28 mouse cellular contexts compared by ENCODE assay signal in the genomic region with DNA sequence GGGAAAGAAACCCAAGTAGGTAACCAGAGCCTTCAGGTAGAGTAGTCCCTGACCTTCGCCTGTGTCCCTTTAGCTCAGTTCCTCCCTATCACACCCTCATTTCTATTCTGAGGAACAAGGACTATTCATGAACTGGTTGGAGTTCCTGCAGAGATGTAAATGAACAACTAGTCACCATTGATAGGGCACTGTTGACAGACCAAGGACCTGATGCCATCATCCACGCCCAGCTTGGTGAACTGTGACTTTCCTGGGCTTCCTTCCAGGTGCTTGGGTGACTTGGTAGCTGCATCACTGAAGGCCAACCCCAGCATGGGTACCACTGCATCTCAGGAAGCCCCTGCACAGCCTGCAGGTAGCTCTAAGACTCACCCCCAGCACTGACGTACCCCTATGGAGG. TPM values are rescaled to one million over a fixed set of nuclear protein-coding genes. Genes with fewer than 3 reads are reported as not detected.
DNase-seq lines count a peak whose midpoint lies in the region; ATAC-seq and TF ChIP-seq lines count a peak whose summit lies in the region.
"Had no signal": no experiment of that assay in that cellular context is flagged by ENCODE, and none has a peak within 500 bp of the region (broad histone marks: within the 10 kb centered on the region; RNA-seq: fewer than 3 reads in every experiment).

No protein-coding gene starts in this region.

- ATAC-seq in midbrain, embryonic 12.5 days (ENCODE audit: low FRiP score, low read depth): no peak
- no peak for ATAC-seq in midbrain, postnatal 0 days (ENCODE audit: low FRiP score)
- no peak for ATAC-seq in midbrain, embryonic 16.5 days
- no peak for ATAC-seq in monocyte, adult 5-6 weeks (replicated peaks; ENCODE audit: insufficient number of reproducible peaks, low FRiP score, low TSS enrichment, poor library complexity, severe bottlenecking)
- ATAC-seq: activated CD4-positive, CD25-positive, alpha-beta regulatory T cell, adult 4 months; CD4-positive, CD25-positive, alpha-beta regulatory T cell, adult 4 months; forebrain, embryonic 16.5 days; inflammation-experienced regulatory T-cells, adult 6 months had no signal

- no peaks in the 10 kb centered on the region for H3K4me1 ChIP-seq in midbrain, embryonic 12.5 days
- no peaks in the 10 kb centered on the region for H3K4me1 ChIP-seq in midbrain, postnatal 0 days (ENCODE audit: insufficient read depth, low read length)
- H3K4me1 ChIP-seq in midbrain, embryonic 16.5 days (ENCODE audit: control insufficient read depth, insufficient read depth, low read length): peaks cover 6% of the 10 kb centered on the region; the same call in 1 of the 2 replicates
- H3K4me1 ChIP-seq: embryonic facial prominence, embryonic 13.5 days had no signal

- H3K4me2 ChIP-seq in midbrain, embryonic 12.5 days (replicated peaks): no peak overlapping the region
- no peak overlapping the region for H3K4me2 ChIP-seq in midbrain, postnatal 0 days (ENCODE audit: low read depth, low read length, poor library complexity, severe bottlenecking)
- H3K4me2 ChIP-seq in midbrain, embryonic 16.5 days (ENCODE audit: low read length): no peak overlapping the region; the same call in 1 of the 2 replicates
- H3K4me2 ChIP-seq: embryonic facial prominence, embryonic 13.5 days; heart, embryonic 13.5 days; limb, embryonic 12.5 days had no signal

- 83% methylated on average over 3 of the region's 3 CpGs for WGBS in midbrain, embryonic 12.5 days
- 82% methylated on average over 3 of the region's 3 CpGs for WGBS in midbrain, postnatal 0 days
- 78% methylated on average over 3 of the region's 3 CpGs for WGBS in midbrain, embryonic 16.5 days

- H3K4me3 ChIP-seq in midbrain, embryonic 12.5 days: no peak overlapping the region
- H3K4me3 ChIP-seq in midbrain, postnatal 0 days (ENCODE audit: low read depth, low read length): no peak overlapping the region
- H3K4me3 ChIP-seq in midbrain, embryonic 16.5 days (ENCODE audit: low read depth, low read length): no peak overlapping the region
- H3K4me3 ChIP-seq: embryonic facial prominence, embryonic 13.5 days; erythroblast, embryonic 14.5 days; heart, embryonic 13.5 days; layer of hippocampus, adult 2 months; left cerebral cortex, adult 2 months; limb, embryonic 12.5 days had no signal

- no peaks in the 10 kb centered on the region for H3K36me3 ChIP-seq in midbrain, embryonic 12.5 days
- H3K36me3 ChIP-seq in midbrain, postnatal 0 days (ENCODE audit: insufficient read depth, low read length): no peaks in the 10 kb centered on the region
- H3K36me3 ChIP-seq in midbrain, embryonic 16.5 days (ENCODE audit: control insufficient read depth, insufficient read depth, low read length): no peaks in the 10 kb centered on the region
- H3K36me3 ChIP-seq: embryonic facial prominence, embryonic 13.5 days; heart, embryonic 13.5 days; limb, embryonic 12.5 days had no signal

- H3K9me3 ChIP-seq in midbrain, embryonic 12.5 days: no peaks in the 10 kb centered on the region
- no peaks in the 10 kb centered on the region for H3K9me3 ChIP-seq in midbrain, postnatal 0 days (ENCODE audit: low read length)
- no peaks in the 10 kb centered on the region for H3K9me3 ChIP-seq in midbrain, embryonic 16.5 days (replicated peaks; ENCODE audit: control insufficient read depth, low read length, poor library complexity, severe bottlenecking)
- H3K9me3 ChIP-seq: embryonic facial prominence, embryonic 13.5 days; heart, embryonic 13.5 days; limb, embryonic 12.5 days had no signal

- DNase-seq in kidney, postnatal 14 days: peak; percentile 45
- DNase-seq in kidney, adult 18-20 months: no peak
- DNase-seq in midbrain, postnatal 0 days (ENCODE audit: low spot score): no peak
- no peak for DNase-seq in frontal cortex, adult 2 months (ENCODE audit: extremely low spot score in 1 of 2, low spot score in 1 of 2)
- DNase-seq: adrenal gland, adult 2 months; adrenal gland, postnatal 36 days; cerebellum, adult 18-20 months; cerebellum, postnatal 10 days; heart, postnatal 10 days; lung, postnatal 36 days; right cerebral cortex, postnatal 25 days; thymus, adult 2 months; thymus, postnatal 36 days had no signal

- H3K27ac ChIP-seq in midbrain, embryonic 12.5 days (replicated peaks): peak overlapping the region; percentile 46
- H3K27ac ChIP-seq in midbrain, postnatal 0 days (ENCODE audit: low read depth, low read length): no peak overlapping the region
- peak overlapping the region; percentile 10; the same call in 1 of the 2 replicates for H3K27ac ChIP-seq in midbrain, embryonic 16.5 days (ENCODE audit: low read length)
- H3K27ac ChIP-seq: embryonic facial prominence, embryonic 13.5 days; heart, embryonic 13.5 days; hindbrain, embryonic 14.5 days; kidney, postnatal 0 days; layer of hippocampus, adult 2 months; left cerebral cortex, adult 2 months; limb, embryonic 12.5 days had no signal

- no peaks in the 10 kb centered on the region for H3K27me3 ChIP-seq in midbrain, embryonic 12.5 days
- H3K27me3 ChIP-seq in midbrain, postnatal 0 days (ENCODE audit: insufficient read depth, low read length): no peaks in the 10 kb centered on the region
- no peaks in the 10 kb centered on the region for H3K27me3 ChIP-seq in midbrain, embryonic 16.5 days (ENCODE audit: control insufficient read depth, insufficient read depth, low read depth, low read length)
- H3K27me3 ChIP-seq: embryonic facial prominence, embryonic 13.5 days; heart, embryonic 13.5 days; limb, embryonic 12.5 days had no signal

- H3K9ac ChIP-seq in midbrain, embryonic 12.5 days (replicated peaks): no peak overlapping the region
- H3K9ac ChIP-seq in midbrain, postnatal 0 days (replicated peaks; ENCODE audit: low read length, poor library complexity, severe bottlenecking): no peak overlapping the region
- no peak overlapping the region for H3K9ac ChIP-seq in midbrain, embryonic 16.5 days (ENCODE audit: low read depth, low read length)
- H3K9ac ChIP-seq: embryonic facial prominence, embryonic 13.5 days; heart, embryonic 13.5 days; hindbrain, embryonic 14.5 days; limb, embryonic 12.5 days had no signal

- TF ChIP-seq CTCF in midbrain, postnatal 0 days (IDR thresholded peaks at IDR 0.05): no peak

RNA-seq across cellular contexts. Expression of gene Dap, which starts 58.2 kb away (rescaled TPM):
- 34.4 and 42.4 TPM in 2 replicates for polyA plus RNA-seq in midbrain, embryonic 12.5 days (2016; fragmentation: Nextera tagmentation; extraction: Ambion mirVana)
- 14.8 and 22.1 TPM in 2 replicates for total RNA-seq in midbrain, postnatal 0 days (2014; rRNA removed)
- 26.1 and 28.2 TPM in 2 replicates for polyA plus RNA-seq in midbrain, postnatal 0 days (2015; fragmentation: Nextera tagmentation; extraction: Ambion mirVana)
- 21.5 and 21.9 TPM in 2 replicates for polyA plus RNA-seq in midbrain, embryonic 16.5 days (2015; fragmentation: Nextera tagmentation; extraction: Ambion mirVana)
- total RNA-seq in monocyte, adult 5-6 weeks (2017): 32.1 to 76.3 TPM (median 67.0 TPM) in 3 replicates
- 13.3 and 14.9 TPM in 2 replicates for polyA plus RNA-seq in frontal cortex, adult 2 months (2012; rRNA removed)
